Mouse (Mus musculus): ENCODE measurements around the gene Zbtb34. TPM values are rescaled to one million over a fixed set of nuclear protein-coding genes. Genes with fewer than 3 reads are reported as not detected.
A peak's percentile ranks its signal among the peaks of the same experiment; 100 is the strongest.

Gene Zbtb34
- total RNA-seq, 2 experiments from 2014 or later: 8.0 to 8.3 TPM

DNA sequence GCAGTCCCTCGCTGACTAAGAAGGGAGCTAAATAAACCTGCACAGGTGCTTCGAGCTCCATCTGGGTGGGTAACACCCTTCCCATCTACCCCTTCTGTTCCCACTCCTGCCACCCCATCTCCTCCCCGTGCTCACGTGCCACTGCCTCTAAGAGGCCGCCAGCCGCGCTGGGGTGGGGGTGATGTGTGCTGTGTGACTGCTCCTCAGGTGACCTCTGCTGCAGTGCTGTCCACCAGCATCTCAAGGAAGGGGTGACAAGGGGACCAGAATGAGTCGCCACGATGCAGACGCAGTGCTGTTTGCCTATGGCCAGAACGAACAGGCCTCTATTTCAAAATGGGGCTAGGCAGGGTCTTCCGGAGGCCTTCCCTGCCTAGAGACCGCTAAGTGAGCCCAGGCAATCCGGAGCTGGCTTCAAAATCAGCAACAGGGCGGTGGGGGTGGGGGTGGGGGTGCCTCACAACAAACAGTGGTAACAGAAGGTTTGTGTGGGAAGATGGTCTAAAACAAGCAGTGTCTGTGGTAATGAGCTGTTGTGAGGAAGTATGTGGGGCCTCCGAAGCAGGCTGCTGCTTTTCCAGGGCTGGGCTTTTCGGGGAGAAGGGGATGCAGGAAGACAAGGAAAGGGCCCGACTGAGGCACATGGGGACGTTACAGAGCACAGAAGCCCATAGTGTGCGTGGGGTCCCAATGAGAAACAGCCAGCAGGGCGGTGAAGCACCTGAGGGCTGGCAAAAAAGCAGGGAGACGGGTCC is 18.2 kb upstream of the Zbtb34 start:
- DNase-seq (ENCODE audit: low spot score): no peak
- intact Hi-C loops (cut with DNase I): no loop called here

DNA sequence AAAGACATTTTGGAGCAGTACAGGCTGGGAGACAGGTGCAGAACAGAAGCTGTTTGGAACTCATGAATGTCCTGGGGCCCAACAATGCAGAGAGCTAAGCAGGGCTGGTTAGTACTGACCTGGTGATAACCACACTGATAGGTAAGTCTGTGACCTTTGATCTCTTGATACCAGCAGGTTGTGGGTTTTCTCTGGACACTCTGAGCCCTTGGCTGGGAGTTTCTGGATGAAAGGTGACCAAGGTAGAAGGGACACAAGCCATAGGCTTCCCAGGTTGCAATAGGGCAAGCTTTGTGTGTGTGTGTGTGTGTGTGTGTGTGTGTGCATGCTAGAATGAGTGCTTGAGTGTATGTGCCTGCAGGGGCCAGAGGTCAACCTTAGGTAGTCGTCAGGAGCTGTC is 15.7 kb upstream of the Zbtb34 start:
- intact Hi-C loops (cut with DNase I): no loop called here
- no peak for DNase-seq (ENCODE audit: low spot score)

DNA sequence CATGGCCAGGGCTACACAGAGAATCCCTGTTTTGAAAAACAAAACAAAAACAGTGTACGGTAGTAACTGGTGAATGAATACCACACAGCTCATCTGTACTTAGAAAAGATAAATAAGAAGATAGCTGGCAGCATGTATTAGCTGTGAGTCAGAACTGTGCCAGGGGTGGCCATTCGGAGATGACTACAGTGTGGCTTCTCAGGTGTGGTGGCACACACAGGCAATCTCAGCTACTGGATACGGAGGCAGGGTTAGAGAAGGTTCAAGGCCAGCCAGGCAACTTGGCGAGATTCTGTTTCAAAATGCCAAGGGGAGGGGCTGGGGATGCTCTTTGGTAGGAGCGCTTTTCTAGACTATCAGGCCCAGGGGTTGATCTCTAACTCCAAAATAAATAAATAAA is 14.6 kb upstream of the Zbtb34 start:
- intact Hi-C loops (cut with DNase I): no loop called here
- no peak for DNase-seq (ENCODE audit: low spot score)

DNA sequence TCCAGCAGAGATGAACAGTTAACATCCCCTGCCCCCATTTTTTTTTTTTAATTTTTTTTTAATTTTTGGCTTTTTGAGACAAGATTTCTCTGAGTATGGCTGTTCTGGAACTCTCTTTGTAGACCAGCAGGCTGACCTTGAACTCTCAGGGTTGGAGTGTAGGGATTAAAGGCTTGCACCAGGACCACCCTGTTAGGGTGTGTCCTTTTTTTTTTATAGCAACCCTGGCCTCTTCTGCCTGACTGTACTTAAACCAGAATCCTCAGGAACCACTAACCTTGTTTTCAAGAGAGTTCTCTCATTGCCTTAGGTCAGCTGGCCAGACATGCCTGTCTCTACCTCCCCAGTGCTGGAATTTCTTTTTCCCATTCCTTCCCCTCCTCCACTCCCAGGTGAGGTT is 13.7 kb upstream of the Zbtb34 start:
- intact Hi-C loops (cut with DNase I): no loop called here
- no peak for DNase-seq (ENCODE audit: low spot score)

DNA sequence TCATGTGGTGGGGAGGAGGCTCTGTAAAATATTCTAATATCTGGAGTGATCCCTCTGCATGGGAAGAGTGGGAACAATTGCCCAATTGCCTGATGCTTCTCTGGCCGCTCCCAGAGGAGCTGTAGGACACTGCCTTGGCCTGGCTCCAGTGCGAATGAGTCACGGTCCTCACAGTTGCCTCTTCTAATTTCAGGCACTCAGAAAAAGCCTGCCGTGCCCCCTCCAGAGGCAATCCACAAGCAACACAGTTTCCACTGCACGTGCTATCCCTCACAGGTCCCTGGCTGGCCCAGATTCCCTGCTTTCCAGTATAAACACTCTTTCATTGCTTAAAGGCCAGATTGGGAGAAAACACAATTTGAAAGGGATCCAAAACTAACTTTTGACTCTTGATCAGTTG is 13.2 kb upstream of the Zbtb34 start:
- DNase-seq (ENCODE audit: low spot score): peak; percentile 81
- intact Hi-C loops (cut with DNase I): no loop called here

DNA sequence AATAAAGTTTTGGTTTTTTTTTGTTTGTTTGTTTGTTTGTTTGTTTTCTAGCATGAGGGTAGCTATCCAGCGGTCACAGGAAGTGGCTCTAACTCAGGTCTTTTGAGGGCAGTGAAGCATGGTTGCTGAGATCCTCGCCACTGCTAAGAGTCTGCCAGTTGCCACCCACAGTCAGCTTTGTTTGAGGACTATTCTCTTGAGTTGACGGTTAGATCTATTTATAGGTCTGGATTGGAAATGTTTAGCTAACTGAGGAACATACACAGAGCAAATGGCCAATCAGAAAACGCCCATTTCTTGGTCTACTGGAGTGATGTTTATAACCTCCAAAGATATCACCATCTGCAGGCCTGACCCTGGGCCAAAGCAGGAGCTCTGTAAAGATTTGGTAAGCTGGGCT is 11.6 kb upstream of the Zbtb34 start:
- intact Hi-C loops (cut with DNase I): no loop called here
- DNase-seq (ENCODE audit: low spot score): no peak

DNA sequence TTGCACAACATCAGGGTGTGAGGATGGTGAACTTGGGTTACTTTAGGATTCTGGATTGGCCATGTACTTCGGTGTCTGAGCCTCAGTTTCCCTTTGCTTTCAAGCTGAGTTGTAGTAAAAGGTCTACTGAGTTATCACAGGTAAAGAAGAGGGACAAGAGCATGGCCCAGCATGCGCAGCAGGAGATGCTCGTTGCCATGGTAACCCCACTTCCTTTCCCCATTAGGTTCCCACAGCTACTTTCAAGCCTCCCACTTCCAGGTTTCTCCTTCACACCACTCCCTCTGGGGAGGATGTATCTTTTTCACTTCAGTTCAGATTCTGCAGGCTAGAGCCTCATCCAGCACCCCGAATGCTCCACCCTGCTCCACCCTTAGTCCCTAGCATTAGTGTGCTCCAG is 9.8 kb upstream of the Zbtb34 start:
- intact Hi-C loops (cut with DNase I): no loop called here
- DNase-seq (ENCODE audit: low spot score): no peak

DNA sequence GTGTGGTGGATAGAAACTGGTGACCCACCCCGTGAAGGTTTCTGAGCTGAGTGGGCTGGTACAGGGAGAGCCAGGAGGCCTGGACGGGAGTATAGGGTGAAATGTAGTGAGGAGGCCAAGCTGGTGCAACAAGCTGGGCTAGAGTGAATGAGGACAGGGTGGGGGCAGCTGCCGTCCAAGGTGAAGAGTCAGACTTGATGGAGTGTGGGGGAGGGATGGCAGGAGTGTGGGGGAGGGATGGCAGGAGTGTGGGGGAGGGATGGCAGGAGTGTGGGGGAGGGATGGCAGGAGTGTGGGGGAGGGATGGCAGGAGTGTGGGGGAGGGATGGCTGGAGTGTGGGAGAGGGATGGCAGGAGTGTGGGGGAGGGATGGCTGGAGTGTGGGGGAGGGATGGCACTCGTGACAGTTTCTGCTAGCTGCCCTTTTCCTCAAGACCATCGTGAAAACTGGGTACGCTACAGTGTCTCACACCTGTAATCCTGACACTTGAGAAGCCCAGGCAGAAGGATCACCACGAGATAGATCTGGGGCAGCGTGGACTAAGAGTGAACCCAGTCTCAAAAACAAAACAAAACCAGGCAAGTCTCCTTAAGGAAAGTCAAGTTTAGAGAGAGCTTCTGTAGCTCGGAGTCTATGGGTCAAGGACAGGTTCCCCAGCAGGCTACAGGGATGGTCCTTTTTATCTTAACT is 9.0 kb upstream of the Zbtb34 start:
- intact Hi-C loops (cut with DNase I): no loop called here
- no peak for DNase-seq (ENCODE audit: low spot score)

DNA sequence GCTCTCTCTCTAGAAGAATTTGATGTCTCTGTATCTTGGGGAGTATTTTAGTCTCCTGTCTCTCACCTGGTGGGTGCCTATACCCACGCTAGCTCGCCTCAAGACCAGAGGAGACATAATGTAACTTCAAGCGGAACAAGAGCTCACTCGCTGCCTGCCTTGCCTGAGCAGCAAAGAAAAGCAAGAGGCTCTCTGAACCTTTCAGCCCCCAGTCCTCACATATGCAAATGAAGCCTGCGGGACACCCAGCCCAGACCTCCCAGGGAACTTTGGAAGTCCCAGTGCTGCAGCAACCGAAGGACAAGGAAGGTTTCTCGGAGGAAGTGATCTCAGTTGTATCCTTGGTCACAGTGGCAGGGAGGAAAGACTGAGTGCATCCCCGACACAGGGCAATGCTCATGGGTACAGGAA is 8.4 kb upstream of the Zbtb34 start:
- no peak for DNase-seq (ENCODE audit: low spot score)
- intact Hi-C loops (cut with DNase I): no loop called here

DNA sequence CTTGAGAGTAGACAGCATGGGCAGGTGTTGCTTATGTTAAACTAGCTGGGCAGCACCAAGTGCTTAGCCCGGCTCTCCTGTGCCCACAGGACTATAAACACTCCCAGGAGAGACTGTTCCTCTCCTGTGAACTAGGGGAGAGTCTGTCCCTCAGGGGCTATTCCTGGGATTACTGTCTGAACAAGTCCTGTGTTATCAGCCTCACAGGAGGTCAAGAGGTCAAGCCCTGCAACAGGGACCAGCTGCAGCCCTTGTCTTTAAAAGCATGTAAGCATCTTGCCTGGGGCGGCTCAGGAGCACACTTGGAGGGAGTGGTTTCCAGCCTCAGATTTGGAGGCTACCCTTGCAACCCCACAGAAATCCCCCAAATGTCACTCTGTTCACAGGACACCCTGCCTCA is 7.3 kb upstream of the Zbtb34 start:
- DNase-seq (ENCODE audit: low spot score): no peak
- intact Hi-C loops (cut with DNase I): no loop called here

DNA sequence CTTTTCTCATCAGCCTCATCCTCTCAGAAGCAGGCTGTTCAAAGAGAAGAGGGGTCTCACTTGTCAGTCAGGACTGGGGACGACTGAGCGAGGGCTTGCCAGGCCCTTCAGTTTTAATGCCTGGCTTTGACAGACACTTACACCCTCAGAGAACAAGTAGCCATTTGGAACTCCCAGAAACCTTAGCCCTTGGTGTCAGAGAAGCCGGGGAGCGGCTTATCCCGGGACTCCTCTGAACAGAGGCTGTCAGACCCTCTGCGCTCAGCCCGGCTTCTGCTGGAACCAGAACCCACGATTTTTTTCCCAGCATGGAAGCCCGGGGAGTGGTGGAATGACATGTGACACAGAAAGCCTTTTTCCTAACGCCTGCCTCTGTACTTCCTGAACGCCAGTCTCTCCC is 6.1 kb upstream of the Zbtb34 start:
- intact Hi-C loops (cut with DNase I): no loop called here
- DNase-seq (ENCODE audit: low spot score): no peak

DNA sequence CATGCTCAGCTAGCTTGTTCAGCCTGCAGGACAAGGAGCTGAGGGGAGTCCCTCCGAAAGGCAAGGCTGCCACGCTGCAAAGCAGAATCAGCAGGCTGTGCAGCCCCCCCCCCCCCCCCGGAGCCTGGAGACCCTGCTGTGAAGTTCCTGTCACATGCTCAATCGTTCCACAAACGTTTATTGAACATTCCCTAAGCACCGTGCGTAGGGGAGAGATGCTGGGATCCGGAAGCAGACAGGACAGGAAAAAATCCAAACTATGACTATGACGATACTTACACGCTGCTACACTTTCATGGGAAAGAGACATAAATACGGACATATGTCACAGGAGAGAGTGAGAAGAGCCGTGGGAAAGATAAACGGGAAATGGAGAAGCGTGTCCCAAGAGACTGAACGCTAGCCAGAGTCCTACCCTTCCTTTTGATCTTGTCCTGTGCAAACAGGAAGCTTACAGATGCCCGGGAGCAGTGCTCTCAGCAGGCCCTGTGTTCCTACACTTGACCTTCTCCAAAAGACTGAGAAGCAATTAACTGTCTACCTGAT is 5.0 kb upstream of the Zbtb34 start:
- intact Hi-C loops (cut with DNase I): no loop called here
- no peak for DNase-seq (ENCODE audit: low spot score)

DNA sequence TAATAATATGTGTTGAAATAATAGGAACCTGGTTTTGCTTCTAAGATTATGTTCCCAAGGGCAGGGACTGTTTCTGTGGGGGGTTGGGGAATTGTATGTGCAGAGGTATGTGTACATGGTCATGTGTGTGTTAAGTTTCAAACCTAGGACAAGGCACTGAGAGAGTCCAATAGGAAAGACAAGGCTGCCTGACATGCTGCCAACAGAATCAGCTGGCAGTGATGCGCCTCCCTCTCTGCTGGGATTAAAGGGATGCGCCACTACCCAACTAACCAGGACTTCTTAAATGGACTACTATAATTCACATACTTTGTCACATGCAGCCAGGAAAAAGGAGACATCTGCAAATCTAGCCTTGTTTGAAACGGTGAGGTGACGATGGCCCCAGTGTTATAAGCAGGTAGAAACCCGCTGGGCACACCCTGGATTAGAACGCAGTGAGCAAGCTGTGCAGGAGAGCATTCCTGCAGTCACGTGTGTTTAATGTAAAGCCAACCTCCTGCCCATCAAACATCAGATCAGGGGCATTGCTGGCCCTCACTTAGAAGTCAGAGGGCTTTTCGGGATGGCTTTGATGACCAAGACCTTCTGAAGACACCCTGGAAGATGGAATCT is 4.0 kb upstream of the Zbtb34 start:
- no peak for DNase-seq (ENCODE audit: low spot score)
- intact Hi-C loops (cut with DNase I): no loop called here

DNA sequence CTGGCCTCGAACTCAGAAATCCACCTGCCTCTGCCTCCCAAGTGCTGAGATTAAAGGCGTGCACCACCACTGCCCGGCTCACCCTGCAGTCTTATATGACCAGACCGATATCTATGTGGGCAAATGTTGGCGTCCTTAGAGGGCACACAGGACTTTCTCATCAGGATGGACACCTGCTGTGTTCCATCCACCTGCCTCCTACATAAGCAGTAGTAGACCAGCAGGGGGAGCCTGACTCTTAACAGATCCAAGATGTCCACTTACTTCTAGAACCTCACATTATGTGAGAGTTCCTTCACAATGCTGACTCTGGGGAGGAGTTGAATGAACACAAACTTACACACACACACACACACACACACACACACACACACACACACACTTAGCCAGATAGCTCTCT is 1.8 kb upstream of the Zbtb34 start:
- intact Hi-C loops (cut with DNase I): no loop called here

DNA sequence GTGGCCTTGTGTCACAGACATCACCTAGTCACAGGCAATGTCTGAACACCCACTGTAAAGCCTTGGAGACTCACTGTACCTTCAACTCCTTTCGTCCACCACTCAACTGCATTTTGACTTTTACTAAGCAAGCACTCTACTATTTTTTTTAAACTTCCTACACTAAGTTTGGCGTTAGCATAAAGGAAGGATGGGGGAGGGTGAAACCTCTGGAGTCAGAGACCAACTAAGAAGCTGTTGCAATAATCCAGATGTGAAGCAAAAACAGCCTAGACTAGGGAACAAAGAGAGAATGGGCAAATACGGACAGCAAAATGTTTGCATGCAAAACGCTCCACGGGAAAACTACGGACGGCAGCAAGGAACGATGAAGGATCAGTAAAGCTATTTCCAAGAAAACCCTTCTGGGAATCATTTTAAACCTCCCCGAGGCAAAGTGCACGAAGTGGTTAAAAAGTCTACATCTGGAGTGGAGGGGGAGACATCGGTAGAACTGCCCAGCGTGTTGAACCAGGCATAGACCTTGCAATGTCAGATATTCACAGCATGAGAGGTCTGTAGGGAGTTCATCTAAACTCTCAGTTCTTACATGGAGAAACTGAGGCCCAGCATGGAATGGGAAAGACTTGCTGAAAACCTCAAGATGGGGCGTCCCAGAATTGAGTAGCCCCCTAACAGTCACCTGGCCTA is 898 bp downstream of the Zbtb34 start:
- intact Hi-C loops (cut with DNase I): no loop called here

More for the DNA sequence above, 1.8 kb upstream of the Zbtb34 start:
- no peak for DNase-seq (ENCODE audit: low spot score)

DNA sequence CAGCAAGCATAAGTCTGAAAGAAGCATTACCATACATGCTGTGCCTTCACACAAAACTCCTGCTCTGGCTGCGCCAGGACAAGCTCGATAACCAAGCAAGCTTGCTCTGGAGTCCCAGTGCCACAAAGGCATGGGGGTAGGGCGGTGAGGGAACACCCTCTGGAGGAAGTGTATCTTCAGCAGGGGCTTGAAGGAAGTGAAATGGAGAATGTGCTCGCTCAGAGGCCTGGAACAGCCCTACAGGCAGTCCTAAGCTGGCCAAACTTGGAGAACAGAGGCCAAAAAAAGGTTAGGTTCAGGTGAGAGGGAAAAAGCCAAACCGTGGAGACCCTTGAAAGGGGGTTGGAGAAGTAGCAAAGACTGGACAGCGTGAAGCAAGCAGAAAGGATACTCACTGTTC is 1.8 kb downstream of the Zbtb34 start:
- intact Hi-C loops (cut with DNase I): no loop called here
- no peak for DNase-seq (ENCODE audit: low spot score)

More for the DNA sequence above, 898 bp downstream of the Zbtb34 start:
- no peak for DNase-seq (ENCODE audit: low spot score)

DNA sequence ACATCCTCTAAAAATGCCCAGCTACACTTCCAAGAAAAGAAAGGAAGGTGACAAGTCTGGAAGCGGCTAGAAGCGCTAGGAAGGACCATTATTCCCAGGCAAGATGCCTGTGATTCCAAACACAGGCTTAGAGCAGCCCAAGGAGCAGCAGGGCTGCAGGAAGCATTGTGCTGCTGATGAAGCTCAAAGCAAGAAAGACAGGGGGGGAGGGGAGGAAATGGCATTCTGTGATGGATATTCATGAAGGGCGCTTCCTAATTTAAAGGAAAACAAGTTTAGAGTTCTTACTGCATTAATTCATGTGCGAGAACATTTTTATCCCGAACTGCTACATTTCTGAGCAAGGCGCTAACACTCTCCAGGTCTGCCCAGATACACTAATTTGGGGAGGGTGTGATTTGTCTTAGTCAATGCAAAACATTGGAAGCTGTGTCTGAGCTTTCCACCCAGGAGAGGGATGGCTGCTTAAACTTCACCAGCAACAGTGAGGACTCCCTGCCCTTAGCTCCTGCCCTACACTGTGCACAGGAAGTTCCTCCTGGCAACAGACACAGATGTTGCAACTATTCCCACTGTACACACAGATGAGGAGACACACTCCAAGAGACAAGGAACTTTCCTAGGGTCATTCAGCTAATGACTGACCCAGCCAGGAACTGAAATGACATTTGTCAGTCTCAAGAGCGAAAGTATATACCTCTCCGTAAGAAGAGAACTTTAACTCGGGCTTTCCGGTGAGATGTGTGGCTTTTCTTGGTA is 4.3 kb downstream of the Zbtb34 start:
- intact Hi-C loops (cut with DNase I): no loop called here
- DNase-seq (ENCODE audit: low spot score): no peak

DNA sequence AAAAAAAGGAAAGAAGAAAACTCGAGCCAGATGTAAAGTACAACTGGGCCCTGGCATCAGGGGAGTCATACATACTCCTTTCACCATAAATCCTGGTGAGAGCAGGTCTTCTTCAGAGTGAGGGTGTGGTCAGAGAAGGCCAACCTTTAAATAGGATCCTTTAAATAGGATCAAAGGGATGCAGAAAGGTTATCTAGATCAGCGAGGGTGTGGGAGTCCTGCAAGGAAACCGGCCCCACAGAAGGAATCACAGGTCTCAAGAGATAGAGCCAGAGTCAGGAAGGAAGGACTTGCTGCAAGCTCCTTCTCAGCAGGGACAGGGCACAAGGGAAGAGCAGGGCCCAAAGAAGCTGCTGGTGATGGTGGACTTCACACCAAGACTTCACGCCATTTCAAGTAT is 13.7 kb downstream of the Zbtb34 start:
- no peak for DNase-seq (ENCODE audit: low spot score)
- intact Hi-C loops (cut with DNase I): no loop called here

DNA sequence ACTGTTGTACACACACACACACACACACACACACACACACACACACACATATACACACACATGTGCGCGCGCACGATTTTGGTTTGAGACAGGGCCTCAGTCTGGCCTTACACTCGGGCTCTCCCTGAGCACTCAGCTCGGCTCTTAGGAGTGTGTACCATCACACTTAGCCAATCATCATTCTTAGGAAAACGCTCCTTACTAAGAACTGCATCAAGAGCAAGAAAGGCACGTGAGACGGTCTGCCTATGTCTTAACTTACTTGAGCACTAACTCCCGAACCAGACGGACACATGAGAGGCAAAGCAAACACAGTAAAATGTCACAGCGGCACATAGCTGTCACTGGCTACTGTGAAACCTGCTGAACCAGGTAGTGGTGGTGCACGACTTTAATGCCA is 17.1 kb downstream of the Zbtb34 start:
- intact Hi-C loops (cut with DNase I): no loop called here
- no peak for DNase-seq (ENCODE audit: low spot score)

DNA sequence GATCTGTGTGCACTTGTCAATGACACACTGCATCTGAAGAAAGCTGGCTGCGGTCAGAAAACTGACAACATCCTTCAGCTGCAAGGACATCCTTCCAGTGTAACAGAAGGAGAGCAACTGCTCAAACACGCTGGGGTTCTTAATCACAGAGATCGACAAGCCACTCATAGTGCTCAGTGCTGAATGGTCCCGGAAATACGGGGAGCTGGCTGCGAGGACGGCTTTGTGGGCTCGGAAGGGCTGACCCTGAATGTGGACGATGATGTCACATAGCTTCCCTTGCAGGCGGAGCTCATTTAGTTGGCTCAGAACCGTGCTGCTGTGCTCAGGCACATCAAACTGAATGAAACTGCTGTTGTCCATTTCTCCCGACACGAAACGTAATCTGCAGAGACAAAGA is 19.0 kb downstream of the Zbtb34 start:
- intact Hi-C loops (cut with DNase I): no loop called here
- no peak for DNase-seq (ENCODE audit: low spot score)
